Mouse (Mus musculus) embryonic facial prominence, embryonic 12.5 days (tissue): ENCODE measurements at regions not wholly inside any gene's neighbourhood (a gene's known extent, or its start where the extent isn't known, plus 50 kb on each side); places are given as distances from the start of the nearest gene placed in this dataset.

Source experiments
- ATAC-seq: fragments of 200-750 bp; cut with Nextera tagmentation; 2 replicates; pipeline ENCODE4 v1.8.0; 2017; ENCODE audit not compliant: insufficient number of reproducible peaks, insufficient read depth, low FRiP score, low TSS enrichment
- H3K27ac ChIP-seq: fragments of 300-500 bp; sonication (generic); 2 replicates; pipeline ENCODE4 v1.5.1; 2016; ENCODE audit warnings: mild to moderate bottlenecking
- H3K27me3 ChIP-seq: fragments of 300-500 bp; sonication (generic); 2 replicates; pipeline ENCODE4 v1.6.1; 2016; ENCODE audit warnings: mild to moderate bottlenecking, moderate library complexity
- H3K36me3 ChIP-seq: fragments of 300-500 bp; sonication (generic); 2 replicates; pipeline ENCODE4 v1.6.1; 2016; ENCODE audit warnings: mild to moderate bottlenecking
- H3K4me1 ChIP-seq: fragments of 300-500 bp; sonication (generic); 2 replicates; pipeline ENCODE4 v1.6.1; 2016
- H3K4me2 ChIP-seq: fragments of 300-500 bp; sonication (generic); replicated peaks from 2 replicates; pipeline ENCODE4 v1.6.1; 2016; ENCODE audit warnings: mild to moderate bottlenecking, moderate library complexity
- H3K4me3 ChIP-seq: fragments of 300-500 bp; sonication (generic); 2 replicates; pipeline ENCODE4 v1.5.1; 2016; ENCODE audit warnings: mild to moderate bottlenecking
- H3K9ac ChIP-seq: fragments of 300-500 bp; sonication (generic); 2 replicates; pipeline ENCODE4 v1.6.1; 2016; ENCODE audit warnings: mild to moderate bottlenecking, moderate library complexity
- H3K9me3 ChIP-seq: fragments of 300-500 bp; sonication (generic); 2 replicates; pipeline ENCODE4 v1.6.1; 2016; ENCODE audit warnings: mild to moderate bottlenecking, moderate library complexity
- WGBS: fragments of 180-500 bp; shearing (Covaris S2); methylation state at CpG from one replicate; pipeline ENCODE4 v1.1.7; 2016; 5-methylcytosine and 5-hydroxymethylcytosine counted together

DNA sequence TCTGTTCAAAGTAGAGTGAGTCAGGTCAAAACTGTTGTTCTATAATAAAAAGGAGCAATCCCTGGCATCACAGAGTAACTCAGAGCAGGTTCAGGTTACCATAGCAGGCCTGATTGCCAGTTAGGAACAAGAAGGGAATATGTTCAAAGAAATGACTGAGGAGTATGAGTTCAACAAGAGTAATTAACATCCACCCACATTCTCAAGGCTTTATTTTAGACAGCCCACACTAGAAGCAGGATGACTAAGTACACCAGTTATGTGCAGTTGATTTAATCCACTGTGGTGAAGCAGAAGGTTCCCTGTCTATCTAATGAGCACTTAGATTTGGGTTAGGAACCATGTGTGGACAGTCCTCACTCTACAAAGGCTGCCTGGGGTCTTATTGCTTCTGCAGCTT, 158.5 kb upstream of the Slc39a10 start:
- no peaks in the 10 kb centered on the region for H3K4me1 ChIP-seq
- no peaks in the 10 kb centered on the region for H3K36me3 ChIP-seq
- H3K27ac ChIP-seq = no peak overlapping the region
- ATAC-seq = no peak
- no peaks in the 10 kb centered on the region for H3K9me3 ChIP-seq
- no peak overlapping the region for H3K4me2 ChIP-seq
- no peak overlapping the region for H3K4me3 ChIP-seq
- H3K9ac ChIP-seq = no peak overlapping the region
- no peaks in the 10 kb centered on the region for H3K27me3 ChIP-seq

DNA sequence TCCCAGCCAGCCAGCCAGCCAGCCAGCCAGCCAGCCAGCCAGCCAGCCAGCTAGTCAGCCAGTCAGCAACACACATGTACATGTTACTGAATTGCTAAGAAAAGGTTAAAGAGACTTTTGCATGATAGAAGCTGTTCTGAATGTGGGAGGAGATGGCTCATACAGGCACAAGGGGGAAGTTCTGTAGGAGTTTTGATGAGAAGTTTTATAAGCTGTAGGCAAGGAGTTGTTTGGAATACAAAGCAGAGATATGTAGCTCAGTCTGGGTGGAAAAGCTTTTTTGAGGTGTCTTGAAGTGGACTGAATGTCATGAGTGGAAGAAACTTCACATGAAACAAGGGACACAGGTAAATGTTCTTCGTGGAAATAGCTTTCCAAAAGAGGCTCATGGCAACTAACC, 157.8 kb upstream of the Slc39a10 start:
- WGBS = 79% methylated on average over 1 of the region's 1 CpGs
- Histone ChIP-seq H3K4me2 (no peak overlapping the region), H3K9me3 (no peaks in the 10 kb centered on the region), H3K27ac (no peak overlapping the region), H3K36me3 (no peaks in the 10 kb centered on the region), H3K4me3 (no peak overlapping the region), H3K9ac (no peak overlapping the region), H3K27me3 (no peaks in the 10 kb centered on the region), H3K4me1 (no peaks in the 10 kb centered on the region)
- no peak for ATAC-seq

DNA sequence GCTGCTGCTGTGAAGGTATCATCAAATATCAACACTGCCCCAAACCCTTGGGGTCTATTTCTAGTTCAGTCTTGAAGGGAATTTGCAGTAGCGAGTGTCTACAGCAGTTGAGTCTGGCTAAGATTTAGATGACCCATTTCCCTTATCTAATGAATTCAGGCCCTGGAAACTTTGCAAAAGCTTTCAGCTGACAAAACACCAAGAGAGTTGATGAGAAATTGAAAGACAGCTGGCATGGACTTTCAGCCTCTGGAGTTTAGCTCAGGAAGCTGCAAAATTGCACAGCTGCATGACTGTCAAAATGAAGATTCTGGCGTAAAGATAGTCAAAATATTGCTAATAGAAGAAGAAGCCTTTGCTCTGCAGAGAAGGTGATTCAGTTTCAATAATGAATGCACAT, 144.9 kb upstream of the Slc39a10 start:
- ATAC-seq = no peak
- Histone ChIP-seq H3K27ac (no peak overlapping the region), H3K9me3 (no peaks in the 10 kb centered on the region), H3K4me3 (no peak overlapping the region), H3K4me2 (no peak overlapping the region), H3K9ac (no peak overlapping the region), H3K36me3 (no peaks in the 10 kb centered on the region), H3K27me3 (no peaks in the 10 kb centered on the region), H3K4me1 (peaks cover 3% of the 10 kb centered on the region; the same call in 1 of the 2 replicates)
- WGBS = 59% methylated on average over 2 of the region's 2 CpGs

DNA sequence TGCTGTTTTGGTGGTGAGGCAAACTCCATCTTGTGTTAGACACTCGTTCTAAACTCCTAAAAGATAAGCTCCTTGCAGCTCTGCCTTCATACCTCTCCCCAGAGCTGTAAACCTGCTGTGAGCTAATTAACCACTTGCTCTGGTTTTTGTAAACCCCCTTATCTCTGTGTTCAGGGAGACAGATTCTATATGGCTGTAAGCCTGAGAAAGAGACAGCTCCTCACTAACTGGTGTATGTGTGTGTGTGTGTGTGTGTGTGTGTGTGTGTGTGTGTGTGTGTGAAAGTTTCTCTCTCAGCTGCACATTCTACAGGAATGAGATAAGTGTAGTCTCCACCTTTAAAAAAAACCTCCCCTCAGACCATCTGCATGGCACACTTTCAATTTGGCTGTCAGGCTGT, 126.7 kb upstream of the Slc39a10 start:
- no peaks in the 10 kb centered on the region for H3K9me3 ChIP-seq
- no peak overlapping the region for H3K4me3 ChIP-seq
- H3K4me2 ChIP-seq = no peak overlapping the region
- 20% methylated on average over 1 of the region's 1 CpGs for WGBS
- H3K9ac ChIP-seq = no peak overlapping the region
- H3K4me1 ChIP-seq = no peaks in the 10 kb centered on the region
- H3K27ac ChIP-seq = no peak overlapping the region
- H3K36me3 ChIP-seq = no peaks in the 10 kb centered on the region
- H3K27me3 ChIP-seq = no peaks in the 10 kb centered on the region
- no peak for ATAC-seq

DNA sequence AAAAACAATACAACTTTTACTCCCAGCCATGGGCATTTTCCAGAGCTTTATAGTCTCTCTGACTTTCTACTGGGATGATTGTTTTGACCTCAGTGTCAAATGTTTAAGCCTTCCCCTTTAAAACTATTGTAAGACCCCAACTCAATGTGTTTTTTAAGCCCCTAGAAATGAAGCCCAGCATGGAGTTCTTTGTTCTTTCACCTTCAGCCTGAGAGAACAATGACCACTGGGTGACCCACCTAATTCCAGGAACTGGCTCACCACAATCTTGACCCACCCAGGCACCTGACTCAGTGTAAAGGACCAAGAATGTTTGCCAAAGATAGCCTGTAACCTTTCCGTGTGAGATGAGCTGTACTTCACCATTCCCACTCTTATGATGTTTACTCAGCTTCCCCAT, 121.9 kb upstream of the Slc39a10 start:
- Histone ChIP-seq H3K9ac (no peak overlapping the region), H3K4me1 (no peaks in the 10 kb centered on the region), H3K4me2 (no peak overlapping the region), H3K36me3 (no peaks in the 10 kb centered on the region), H3K9me3 (no peaks in the 10 kb centered on the region), H3K27me3 (no peaks in the 10 kb centered on the region), H3K4me3 (no peak overlapping the region), H3K27ac (no peak overlapping the region)
- no peak for ATAC-seq
- WGBS = 88% methylated on average over 1 of the region's 1 CpGs

DNA sequence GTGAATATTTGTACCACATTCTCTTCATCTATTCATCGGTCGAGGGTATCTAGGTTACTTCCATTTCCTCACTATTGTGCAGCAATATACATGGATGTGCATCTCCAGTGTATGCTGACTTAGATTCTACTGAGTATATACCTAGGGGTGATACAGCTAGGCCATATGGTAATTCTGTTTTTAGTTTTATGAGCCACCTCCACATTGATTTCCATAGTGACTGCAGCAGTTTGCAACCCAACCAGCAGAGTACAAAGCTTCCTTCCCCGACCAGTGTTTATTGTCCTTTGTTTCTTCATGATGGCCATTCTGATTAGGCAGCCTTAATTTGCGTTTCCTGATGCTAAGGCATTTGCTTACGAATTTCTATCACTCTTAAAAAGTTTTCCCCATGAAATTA, 111.1 kb upstream of the Slc39a10 start:
- Histone ChIP-seq H3K36me3 (no peaks in the 10 kb centered on the region), H3K4me1 (no peaks in the 10 kb centered on the region), H3K9me3 (no peaks in the 10 kb centered on the region), H3K27ac (no peak overlapping the region), H3K9ac (no peak overlapping the region), H3K4me3 (no peak overlapping the region), H3K27me3 (no peaks in the 10 kb centered on the region), H3K4me2 (no peak overlapping the region)
- WGBS = 72% methylated on average over 5 of the region's 5 CpGs
- no peak for ATAC-seq

DNA sequence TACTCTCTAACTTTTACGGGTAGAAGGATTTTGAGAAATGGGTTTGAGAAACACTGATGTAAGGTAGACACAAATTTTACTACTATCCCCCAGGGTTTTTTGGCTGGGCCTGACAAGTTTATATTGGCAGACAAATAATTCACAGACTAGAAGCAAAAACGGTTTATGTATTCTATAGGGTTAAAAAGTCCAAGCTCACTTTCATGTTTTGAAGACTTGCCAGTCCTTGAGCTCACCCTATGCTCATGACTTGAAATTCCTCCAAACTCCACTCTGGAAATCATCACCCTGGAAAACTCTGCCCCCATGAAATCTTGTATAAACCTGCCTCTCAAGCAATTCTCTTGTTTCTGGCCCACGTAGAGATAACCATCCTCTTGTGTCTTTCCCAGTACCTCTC, 106.7 kb upstream of the Slc39a10 start:
- Histone ChIP-seq H3K36me3 (no peaks in the 10 kb centered on the region), H3K9me3 (no peaks in the 10 kb centered on the region), H3K4me1 (no peaks in the 10 kb centered on the region), H3K27me3 (no peaks in the 10 kb centered on the region), H3K27ac (no peak overlapping the region), H3K4me3 (no peak overlapping the region), H3K9ac (no peak overlapping the region), H3K4me2 (no peak overlapping the region)
- no peak for ATAC-seq
- 75% methylated on average over 3 of the region's 3 CpGs for WGBS

DNA sequence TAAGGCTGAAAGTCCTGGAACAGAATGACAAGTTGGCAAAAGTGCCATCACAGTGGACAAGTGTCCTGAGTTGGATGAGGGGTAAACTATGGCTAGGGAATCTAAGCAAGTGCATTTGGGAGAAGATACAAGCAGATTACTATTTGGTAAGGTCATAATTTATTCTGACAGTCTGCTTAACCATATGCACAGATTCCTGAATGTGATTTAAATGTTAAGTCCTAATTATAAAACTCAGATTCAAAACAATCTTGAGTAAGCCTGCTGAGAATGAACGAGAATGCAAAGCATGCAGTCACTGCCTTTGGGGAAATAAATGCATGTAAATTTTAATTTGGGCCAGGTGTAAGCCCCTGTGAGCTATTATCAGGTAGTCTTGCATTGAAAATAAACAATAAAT, 93.3 kb upstream of the Slc39a10 start:
- no peak overlapping the region for H3K4me2 ChIP-seq
- no peak overlapping the region for H3K27ac ChIP-seq
- WGBS = 50% methylated on average over 1 of the region's 1 CpGs
- no peaks in the 10 kb centered on the region for H3K36me3 ChIP-seq
- no peaks in the 10 kb centered on the region for H3K4me1 ChIP-seq
- no peak for ATAC-seq
- H3K4me3 ChIP-seq = no peak overlapping the region
- no peaks in the 10 kb centered on the region for H3K27me3 ChIP-seq
- H3K9me3 ChIP-seq = no peaks in the 10 kb centered on the region
- no peak overlapping the region for H3K9ac ChIP-seq

DNA sequence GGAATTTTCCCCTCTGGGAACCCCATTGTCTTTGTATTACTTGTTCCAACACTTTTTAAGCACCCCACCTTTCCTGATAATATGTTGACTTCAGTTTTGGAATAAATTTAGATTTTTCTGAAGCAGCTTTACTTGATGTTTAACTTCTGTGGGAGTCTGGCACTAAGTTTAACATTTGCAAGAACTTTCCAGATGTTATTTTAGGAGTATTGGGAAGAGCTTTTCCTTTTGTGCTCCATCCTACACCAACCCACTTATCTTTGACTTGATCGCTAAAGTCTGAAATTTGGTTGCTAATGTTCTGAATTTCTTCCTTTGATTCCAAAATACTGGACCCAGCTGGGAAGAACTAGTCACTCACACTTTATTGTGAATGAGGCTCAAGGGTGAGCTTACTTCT, 90.4 kb upstream of the Slc39a10 start:
- no peak overlapping the region for H3K27ac ChIP-seq
- ATAC-seq = no peak
- H3K9me3 ChIP-seq = no peaks in the 10 kb centered on the region; the same call in 1 of the 2 replicates
- H3K4me1 ChIP-seq = no peaks in the 10 kb centered on the region
- no peak overlapping the region for H3K4me2 ChIP-seq
- H3K9ac ChIP-seq = no peak overlapping the region
- 96% methylated on average over 1 of the region's 1 CpGs for WGBS
- H3K27me3 ChIP-seq = no peaks in the 10 kb centered on the region
- no peaks in the 10 kb centered on the region for H3K36me3 ChIP-seq
- H3K4me3 ChIP-seq = no peak overlapping the region

DNA sequence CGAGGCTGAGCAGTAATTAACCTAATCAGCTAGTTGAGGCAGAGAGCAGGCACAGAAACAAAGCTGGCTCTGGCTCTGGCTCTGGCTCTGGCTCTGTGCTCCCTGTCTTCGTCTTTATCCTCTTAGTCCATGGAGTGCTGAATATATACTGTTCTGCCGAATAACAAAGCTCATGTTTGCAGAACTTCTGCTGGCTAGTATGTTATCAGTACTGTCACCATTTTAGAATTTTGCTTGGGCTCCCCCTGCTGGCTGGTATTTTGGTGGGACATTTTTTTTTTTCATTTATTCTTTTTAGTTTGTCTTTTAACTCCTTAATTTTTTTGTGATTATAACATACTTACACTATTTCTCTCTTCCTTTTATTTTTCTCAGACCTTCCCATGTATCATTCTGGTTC, 77.8 kb upstream of the Slc39a10 start:
- Histone ChIP-seq H3K27me3 (no peaks in the 10 kb centered on the region), H3K4me2 (no peak overlapping the region), H3K9me3 (no peaks in the 10 kb centered on the region), H3K4me3 (no peak overlapping the region), H3K36me3 (no peaks in the 10 kb centered on the region), H3K9ac (no peak overlapping the region), H3K4me1 (no peaks in the 10 kb centered on the region), H3K27ac (no peak overlapping the region)
- 70% methylated on average over 3 of the region's 3 CpGs for WGBS
- ATAC-seq = no peak

DNA sequence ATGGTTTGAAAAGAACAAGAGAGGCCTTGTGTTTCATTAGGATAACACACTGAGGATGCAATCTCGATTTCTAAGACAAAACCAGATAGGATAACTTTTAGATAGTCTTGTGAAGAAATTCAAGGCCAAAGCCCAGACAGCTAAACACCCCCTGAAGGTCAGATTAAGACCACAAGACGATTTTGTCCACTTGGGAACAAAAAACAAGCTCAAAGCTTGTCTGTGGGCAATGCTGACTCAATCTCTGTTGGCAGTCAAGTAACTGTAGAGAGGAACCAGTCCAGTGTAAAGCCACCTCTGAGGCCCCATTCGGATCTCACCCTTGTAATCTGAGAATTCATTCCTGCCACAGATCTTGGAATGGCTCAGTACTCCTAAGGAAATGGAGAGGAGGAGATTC, 75.7 kb upstream of the Slc39a10 start:
- no peaks in the 10 kb centered on the region for H3K9me3 ChIP-seq
- no peaks in the 10 kb centered on the region for H3K36me3 ChIP-seq
- H3K27ac ChIP-seq = no peak overlapping the region
- no peaks in the 10 kb centered on the region for H3K4me1 ChIP-seq
- 61% methylated on average over 3 of the region's 3 CpGs for WGBS
- no peak overlapping the region for H3K4me2 ChIP-seq
- no peak overlapping the region for H3K4me3 ChIP-seq
- ATAC-seq = no peak
- H3K9ac ChIP-seq = no peak overlapping the region
- no peaks in the 10 kb centered on the region for H3K27me3 ChIP-seq

DNA sequence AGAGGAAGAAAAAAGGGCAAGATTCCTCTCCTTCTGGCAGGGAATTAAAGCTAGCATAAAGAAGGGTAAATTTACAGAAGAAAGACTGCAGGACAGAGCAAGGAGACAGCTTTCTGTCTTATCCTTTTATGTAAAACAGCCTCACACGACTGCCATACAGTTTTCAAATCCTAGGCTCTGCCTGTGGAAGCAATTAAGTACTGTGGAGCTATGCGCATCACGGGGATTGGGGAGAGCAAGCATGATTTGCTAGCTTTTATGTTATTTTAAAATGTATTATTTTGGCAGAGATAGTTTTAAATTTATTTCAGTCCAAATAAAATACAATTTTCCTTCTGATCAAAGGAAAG, 74.2 kb upstream of the Slc39a10 start:
- no peaks in the 10 kb centered on the region for H3K4me1 ChIP-seq
- H3K36me3 ChIP-seq = no peaks in the 10 kb centered on the region
- H3K4me3 ChIP-seq = no peak overlapping the region
- H3K4me2 ChIP-seq = no peak overlapping the region
- 38% methylated on average over 3 of the region's 3 CpGs for WGBS
- no peak for ATAC-seq
- H3K27ac ChIP-seq = no peak overlapping the region
- no peak overlapping the region for H3K9ac ChIP-seq
- H3K27me3 ChIP-seq = no peaks in the 10 kb centered on the region
- no peaks in the 10 kb centered on the region for H3K9me3 ChIP-seq
